ENCODE assay signal across 8 mouse cellular contexts in genomic region chr11:32221951-32222409, GRCm38 (mm10). TPM values are rescaled to one million over a fixed set of nuclear protein-coding genes. Genes with fewer than 3 reads are reported as not detected.
DNase-seq lines count a peak whose midpoint lies in the region; ATAC-seq lines count a peak whose summit lies in the region.

Gene Rhbdf1, minus strand, starts transcription at chr11:32222300.

- peaks cover 39% of the 10 kb centered on the region for H3K4me1 ChIP-seq in forebrain, embryonic 16.5 days (replicated peaks; ENCODE audit: control insufficient read depth, insufficient read depth, low read length)
- peaks cover 8% of the 10 kb centered on the region; the same call in 1 of the 2 replicates for H3K4me1 ChIP-seq in hindbrain, embryonic 11.5 days (replicated peaks; ENCODE audit: control insufficient read depth, insufficient read depth, low read length)

- H3K36me3 ChIP-seq in forebrain, embryonic 16.5 days (ENCODE audit: control insufficient read depth, insufficient read depth): no peaks in the 10 kb centered on the region
- H3K36me3 ChIP-seq in hindbrain, embryonic 11.5 days (ENCODE audit: control insufficient read depth, insufficient read depth, low read length): no peaks in the 10 kb centered on the region

- 0% methylated on average over 58 of the region's 72 CpGs for WGBS in forebrain, embryonic 16.5 days
- under 1% methylated on average over 62 of the region's 72 CpGs for WGBS in hindbrain, embryonic 11.5 days

- H3K9ac ChIP-seq in forebrain, embryonic 16.5 days (replicated peaks; ENCODE audit: low read depth, low read length): peak within 1 kb of the TSS; percentile 72
- peak within 1 kb of the TSS; percentile 85 for H3K9ac ChIP-seq in hindbrain, embryonic 11.5 days (ENCODE audit: low read depth, low read length)

- peaks cover 17% of the 10 kb centered on the region for H3K27me3 ChIP-seq in forebrain, embryonic 16.5 days (replicated peaks; ENCODE audit: control insufficient read depth, insufficient read depth, low read length)
- H3K27me3 ChIP-seq in hindbrain, embryonic 11.5 days (ENCODE audit: control insufficient read depth, insufficient read depth, low read length): peaks cover 4% of the 10 kb centered on the region; the same call in 1 of the 2 replicates

- peak; percentile 32; the same call in 1 of the 2 replicates for ATAC-seq in forebrain, embryonic 16.5 days
- peak; percentile 37; the same call in 1 of the 2 replicates for ATAC-seq in hindbrain, embryonic 11.5 days (ENCODE audit: low FRiP score)

- peak within 1 kb of the TSS; percentile 59 for H3K4me3 ChIP-seq in forebrain, embryonic 16.5 days (replicated peaks; ENCODE audit: low read length)
- H3K4me3 ChIP-seq in hindbrain, embryonic 11.5 days (ENCODE audit: low read depth, low read length): peak within 1 kb of the TSS; percentile 76

- peak; percentile 42 for DNase-seq in cerebellum, adult 8-10 months
- no peak for DNase-seq in cerebellum, adult 11 months
- DNase-seq in adrenal gland, adult 8-10 months: no peak
- DNase-seq in hindbrain, embryonic 11.5 days (ENCODE audit: low spot score): peak; percentile 71
- peak in 1 of 2 experiments; percentile 31 for DNase-seq in layer of hippocampus, postnatal 36 days
- peak; percentile 66 for DNase-seq in mesoderm, embryonic 11.5 days (ENCODE audit: low read depth, low spot score)
- peak; percentile 75 for DNase-seq in urinary bladder, postnatal 25 days (ENCODE audit: low spot score)

- peak within 1 kb of the TSS; percentile 42; the same call in 1 of the 2 replicates for H3K27ac ChIP-seq in forebrain, embryonic 16.5 days (ENCODE audit: low read length)
- peak within 1 kb of the TSS; percentile 56 for H3K27ac ChIP-seq in hindbrain, embryonic 11.5 days (ENCODE audit: low read depth, low read length)

- H3K9me3 ChIP-seq in forebrain, embryonic 16.5 days (ENCODE audit: control insufficient read depth, low read length): no peaks in the 10 kb centered on the region
- H3K9me3 ChIP-seq in hindbrain, embryonic 11.5 days (ENCODE audit: control insufficient read depth, low read length): no peaks in the 10 kb centered on the region

- peak within 1 kb of the TSS; percentile 96 for H3K4me2 ChIP-seq in forebrain, embryonic 16.5 days (ENCODE audit: low read length)
- peak within 1 kb of the TSS; percentile 100 for H3K4me2 ChIP-seq in hindbrain, embryonic 11.5 days (replicated peaks; ENCODE audit: low read depth, low read length)

RNA-seq across cellular contexts. Expression of gene Rhbdf1, which starts in this region (rescaled TPM):
- total RNA-seq in adrenal gland, adult 8-10 months (2022): 10 to 100 TPM; 24.5 to 40.0 (median 33.1) TPM
- polyA plus RNA-seq in forebrain, embryonic 16.5 days (2015; fragmentation: Nextera tagmentation; extraction: Ambion mirVana): 21.1 and 23.3 TPM in 2 replicates
- 19.1 and 21.0 TPM in 2 replicates for polyA plus RNA-seq in hindbrain, embryonic 11.5 days (2014; fragmentation: Nextera tagmentation; extraction: Ambion mirVana)
- total RNA-seq in layer of hippocampus, postnatal 36 days (2021): 10 to 100 TPM; 13.4 to 16.5 TPM

Comparison
In these comparisons a context has a peak if more than half of its experiments do, and no peak if none do; other contexts are left out.
1. DNase-seq: peak in cerebellum, adult 8-10 months (single experiment), hindbrain, embryonic 11.5 days (single experiment), mesoderm, embryonic 11.5 days (single experiment) and urinary bladder, postnatal 25 days (single experiment); none in cerebellum, adult 11 months (single experiment) and adrenal gland, adult 8-10 months (single experiment).